Mouse (Mus musculus): ENCODE data around the gene Nos3. TPM values are rescaled to one million over a fixed set of nuclear protein-coding genes. Genes with fewer than 3 reads are reported as not detected.
A peak's percentile ranks its signal among the peaks of the same experiment; 100 is the strongest.

Gene Nos3
- polyA plus RNA-seq, 1 experiment, result 0.02 TPM

DNA sequence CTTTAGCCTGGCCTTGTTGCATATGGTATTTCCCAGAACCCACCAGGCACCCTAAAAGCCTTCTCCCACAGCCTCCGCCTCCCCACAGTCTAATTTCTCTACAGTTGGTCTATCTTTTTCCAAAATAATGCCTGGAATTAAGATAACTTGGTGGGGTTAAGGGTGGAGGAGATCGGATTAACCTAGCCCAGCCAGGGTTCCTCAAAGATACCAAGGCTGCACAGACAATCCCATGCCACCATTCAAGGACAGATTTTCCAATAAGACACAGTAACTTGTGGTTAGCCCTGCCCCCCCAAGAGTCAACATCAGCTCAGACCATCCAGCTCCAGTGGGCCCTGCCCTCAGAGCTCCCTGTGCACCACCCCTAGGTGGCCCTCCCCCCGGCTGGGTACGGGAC is 15.9 kb downstream of the Nos3 start:
- no peak for TF ChIP-seq GATA1 (IDR thresholded peaks at IDR 0.05; ENCODE audit: low read length)
- no peak for TF ChIP-seq TAL1 (IDR thresholded peaks at IDR 0.05; ENCODE audit: low read length)
- no peaks in the 10 kb centered on the region for H3K9me3 ChIP-seq (ENCODE audit: control insufficient read depth, low read length)
- H3K4me1 ChIP-seq (ENCODE audit: control insufficient read depth), result peaks cover 28% of the 10 kb centered on the region
- no peaks in the 10 kb centered on the region for H3K36me3 ChIP-seq (ENCODE audit: control insufficient read depth)
- no peak overlapping the region for H3K4me3 ChIP-seq (replicated peaks)
- peaks cover 5% of the 10 kb centered on the region for H3K27me3 ChIP-seq (ENCODE audit: control insufficient read depth)

DNA sequence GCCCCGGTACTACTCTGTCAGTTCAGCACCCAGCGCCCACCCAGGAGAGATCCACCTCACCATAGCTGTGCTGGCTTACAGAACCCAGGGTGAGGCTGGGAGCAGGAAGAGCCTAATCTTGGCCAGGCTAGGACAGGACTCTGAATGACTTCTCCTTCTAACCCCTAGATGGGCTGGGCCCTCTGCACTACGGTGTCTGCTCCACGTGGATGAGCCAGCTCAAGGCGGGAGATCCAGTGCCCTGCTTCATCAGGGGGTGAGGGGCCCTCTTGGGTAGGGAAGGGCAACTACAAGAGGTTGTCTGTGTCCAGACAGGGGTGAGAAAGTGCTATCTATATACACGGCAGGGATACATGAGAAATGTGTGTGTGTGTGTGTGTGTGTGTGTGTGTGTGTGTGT is 16.9 kb downstream of the Nos3 start:
- H3K36me3 ChIP-seq (ENCODE audit: control insufficient read depth), result no peaks in the 10 kb centered on the region
- H3K9me3 ChIP-seq (ENCODE audit: control insufficient read depth, low read length), result no peaks in the 10 kb centered on the region
- peaks cover 28% of the 10 kb centered on the region for H3K4me1 ChIP-seq (ENCODE audit: control insufficient read depth)
- peaks cover 15% of the 10 kb centered on the region for H3K27me3 ChIP-seq (ENCODE audit: control insufficient read depth)
- TF ChIP-seq GATA1 (IDR thresholded peaks at IDR 0.05; ENCODE audit: low read length), result no peak
- TF ChIP-seq TAL1 (IDR thresholded peaks at IDR 0.05; ENCODE audit: low read length), result no peak
- H3K4me3 ChIP-seq (replicated peaks), result no peak overlapping the region

DNA sequence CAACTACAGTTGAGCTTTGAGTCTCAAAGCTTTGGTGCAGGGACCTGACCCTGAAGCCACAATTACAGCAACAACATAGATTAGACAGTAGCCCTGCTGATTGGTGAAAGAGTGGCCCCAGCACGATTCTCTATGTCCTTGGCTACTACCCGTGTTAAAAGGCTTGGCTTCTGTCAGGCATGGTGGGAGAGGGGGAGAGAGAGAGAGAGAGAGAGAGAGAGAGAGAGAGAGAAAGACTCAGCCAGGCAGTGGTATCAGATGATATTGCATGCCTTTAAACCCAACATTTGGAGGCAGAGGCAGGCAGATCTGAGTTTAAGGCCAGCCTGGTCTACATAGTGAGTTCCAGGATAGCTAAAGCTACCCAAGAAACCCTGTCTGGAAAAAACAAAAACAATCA is 17.4 kb downstream of the Nos3 start:
- H3K36me3 ChIP-seq (ENCODE audit: control insufficient read depth), result no peaks in the 10 kb centered on the region
- peaks cover 28% of the 10 kb centered on the region for H3K4me1 ChIP-seq (ENCODE audit: control insufficient read depth)

DNA sequence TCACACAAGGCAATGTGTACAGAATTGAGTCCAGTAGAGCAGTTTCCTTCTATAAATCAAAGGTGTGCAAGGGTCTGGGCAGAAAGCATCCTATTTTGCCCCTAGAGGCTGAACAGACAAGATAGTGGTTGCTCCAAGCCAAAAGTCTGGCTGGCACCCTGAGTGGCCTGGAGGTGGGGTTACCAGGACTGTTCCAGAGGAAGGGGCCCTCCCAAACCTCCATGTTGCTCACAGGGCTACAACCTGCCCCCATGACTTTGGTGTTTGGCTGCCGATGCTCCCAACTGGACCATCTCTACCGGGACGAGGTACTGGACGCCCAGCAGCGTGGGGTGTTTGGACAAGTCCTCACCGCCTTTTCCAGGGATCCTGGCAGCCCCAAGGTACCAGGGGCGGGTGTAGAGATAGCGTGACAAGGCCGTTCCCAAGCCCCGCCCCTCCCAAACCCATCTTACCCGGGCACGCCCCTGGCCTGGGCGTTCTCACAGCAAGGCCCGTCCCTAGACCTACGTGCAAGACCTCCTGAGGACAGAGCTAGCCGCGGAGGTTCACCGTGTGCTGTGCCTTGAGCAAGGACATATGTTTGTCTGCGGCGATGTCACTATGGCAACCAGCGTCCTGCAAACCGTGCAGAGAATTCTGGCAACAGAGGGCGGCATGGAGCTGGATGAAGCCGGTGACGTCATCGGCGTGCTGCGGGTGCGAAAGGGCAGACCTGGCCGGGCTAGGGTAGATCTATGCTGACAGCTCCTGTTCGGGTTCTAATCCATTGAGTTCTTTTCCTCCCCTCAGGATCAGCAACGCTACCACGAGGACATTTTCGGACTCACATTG is 18.6 kb downstream of the Nos3 start:
- peaks cover 32% of the 10 kb centered on the region for H3K27me3 ChIP-seq (ENCODE audit: control insufficient read depth)
- peaks cover 39% of the 10 kb centered on the region for H3K4me1 ChIP-seq (ENCODE audit: control insufficient read depth)
- no peaks in the 10 kb centered on the region for H3K36me3 ChIP-seq (ENCODE audit: control insufficient read depth)
- no peaks in the 10 kb centered on the region for H3K9me3 ChIP-seq (ENCODE audit: control insufficient read depth, low read length)
- TF ChIP-seq GATA1 (IDR thresholded peaks at IDR 0.05; ENCODE audit: low read length), result no peak
- TF ChIP-seq TAL1 (IDR thresholded peaks at IDR 0.05; ENCODE audit: low read length), result no peak
- peak overlapping the region; percentile 66 for H3K4me3 ChIP-seq (replicated peaks)

More for the DNA sequence above, 17.4 kb downstream of the Nos3 start:
- Histone ChIP-seq H3K4me3 (replicated peaks) (no peak overlapping the region), H3K9me3 (ENCODE audit: control insufficient read depth, low read length) (no peaks in the 10 kb centered on the region), H3K27me3 (ENCODE audit: control insufficient read depth) (peaks cover 20% of the 10 kb centered on the region)
- TF ChIP-seq GATA1 (IDR thresholded peaks at IDR 0.05; ENCODE audit: low read length), result no peak

DNA sequence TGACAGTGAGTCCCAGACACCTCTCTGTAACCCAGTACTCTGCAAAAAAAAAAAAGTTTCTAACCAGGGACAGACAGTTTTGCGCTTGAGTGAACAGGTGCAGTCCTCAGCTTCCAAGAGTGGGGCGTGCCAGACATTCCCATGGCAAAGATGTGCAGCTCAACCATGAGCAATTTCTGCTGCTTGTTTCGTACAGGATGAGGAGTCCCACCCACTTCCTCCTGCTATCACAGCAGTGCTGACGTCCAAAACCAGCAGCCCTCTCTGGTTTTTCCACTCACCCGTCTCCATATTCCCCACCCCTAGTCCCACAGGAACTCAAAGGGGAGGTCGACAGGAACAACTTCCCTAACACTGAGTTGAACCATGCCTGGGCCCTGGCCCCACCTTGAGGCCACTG is 19.8 kb downstream of the Nos3 start:
- Histone ChIP-seq H3K4me1 (ENCODE audit: control insufficient read depth) (peaks cover 45% of the 10 kb centered on the region), H3K36me3 (ENCODE audit: control insufficient read depth) (no peaks in the 10 kb centered on the region), H3K27me3 (ENCODE audit: control insufficient read depth) (peaks cover 42% of the 10 kb centered on the region), H3K9me3 (ENCODE audit: control insufficient read depth, low read length) (no peaks in the 10 kb centered on the region), H3K4me3 (replicated peaks) (no peak overlapping the region)
- TF ChIP-seq TAL1 (IDR thresholded peaks at IDR 0.05; ENCODE audit: low read length) (no peak), GATA1 (IDR thresholded peaks at IDR 0.05; ENCODE audit: low read length) (no peak)

DNA sequence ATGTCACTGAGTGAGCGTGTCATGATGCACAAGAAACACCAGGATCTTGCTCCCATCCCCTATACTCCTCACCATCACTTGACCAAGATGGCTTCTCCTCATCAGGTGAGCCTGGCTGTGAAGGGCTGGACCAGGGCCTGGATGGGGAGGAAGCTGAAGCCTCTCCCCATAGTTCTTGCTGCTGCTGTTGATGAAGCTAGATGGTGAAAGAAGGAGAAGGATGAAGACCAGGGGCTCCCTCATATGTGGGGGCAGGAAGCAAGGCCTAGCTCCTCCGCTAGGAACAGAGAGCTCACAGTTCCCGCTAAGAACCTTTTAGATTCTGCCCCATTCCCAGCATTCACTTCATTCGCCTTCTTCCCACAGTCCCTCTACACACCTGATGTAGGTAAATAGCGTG is 20.8 kb downstream of the Nos3 start:
- TF ChIP-seq TAL1 (IDR thresholded peaks at IDR 0.05; ENCODE audit: low read length), result no peak
- TF ChIP-seq GATA1 (IDR thresholded peaks at IDR 0.05; ENCODE audit: low read length), result no peak
- Histone ChIP-seq H3K4me1 (ENCODE audit: control insufficient read depth) (peaks cover 48% of the 10 kb centered on the region), H3K9me3 (ENCODE audit: control insufficient read depth, low read length) (no peaks in the 10 kb centered on the region), H3K36me3 (ENCODE audit: control insufficient read depth) (no peaks in the 10 kb centered on the region), H3K27me3 (ENCODE audit: control insufficient read depth) (peaks cover 44% of the 10 kb centered on the region), H3K4me3 (replicated peaks) (no peak overlapping the region)

DNA sequence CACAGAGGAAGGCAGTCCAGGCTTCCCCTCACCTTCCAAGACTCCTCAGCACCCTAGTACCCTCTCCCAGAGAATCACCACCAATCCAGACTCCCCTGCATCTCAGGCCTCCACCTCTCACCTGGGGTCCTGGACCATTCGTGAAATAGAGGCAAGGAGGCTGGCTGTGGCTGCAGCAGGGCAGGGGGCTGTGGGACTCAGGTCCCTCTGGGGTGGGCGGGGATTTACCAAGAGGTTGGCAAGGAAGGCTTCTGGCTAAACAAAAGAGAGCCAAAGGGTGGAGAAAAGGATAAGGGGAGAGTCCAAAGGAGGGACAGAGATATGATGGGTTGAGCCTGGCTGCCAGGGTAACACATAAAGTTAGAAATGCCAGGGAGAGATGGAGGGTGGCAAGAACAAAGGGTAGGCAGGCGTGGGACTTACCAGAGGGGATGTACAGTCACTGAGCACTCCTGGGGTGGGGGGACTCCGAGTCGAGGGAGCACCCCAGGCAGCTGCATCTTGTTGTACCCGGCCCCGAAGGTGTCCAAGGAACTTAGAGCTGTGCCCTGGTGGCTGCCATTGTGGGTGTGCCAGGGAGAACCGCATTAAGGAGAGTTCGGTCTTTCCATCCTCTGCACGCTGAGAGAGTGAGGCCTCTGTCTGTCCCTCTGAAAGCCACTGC is 21.4 kb downstream of the Nos3 start:
- Histone ChIP-seq H3K36me3 (ENCODE audit: control insufficient read depth) (no peaks in the 10 kb centered on the region), H3K4me3 (replicated peaks) (no peak overlapping the region), H3K4me1 (ENCODE audit: control insufficient read depth) (peaks cover 48% of the 10 kb centered on the region)

DNA sequence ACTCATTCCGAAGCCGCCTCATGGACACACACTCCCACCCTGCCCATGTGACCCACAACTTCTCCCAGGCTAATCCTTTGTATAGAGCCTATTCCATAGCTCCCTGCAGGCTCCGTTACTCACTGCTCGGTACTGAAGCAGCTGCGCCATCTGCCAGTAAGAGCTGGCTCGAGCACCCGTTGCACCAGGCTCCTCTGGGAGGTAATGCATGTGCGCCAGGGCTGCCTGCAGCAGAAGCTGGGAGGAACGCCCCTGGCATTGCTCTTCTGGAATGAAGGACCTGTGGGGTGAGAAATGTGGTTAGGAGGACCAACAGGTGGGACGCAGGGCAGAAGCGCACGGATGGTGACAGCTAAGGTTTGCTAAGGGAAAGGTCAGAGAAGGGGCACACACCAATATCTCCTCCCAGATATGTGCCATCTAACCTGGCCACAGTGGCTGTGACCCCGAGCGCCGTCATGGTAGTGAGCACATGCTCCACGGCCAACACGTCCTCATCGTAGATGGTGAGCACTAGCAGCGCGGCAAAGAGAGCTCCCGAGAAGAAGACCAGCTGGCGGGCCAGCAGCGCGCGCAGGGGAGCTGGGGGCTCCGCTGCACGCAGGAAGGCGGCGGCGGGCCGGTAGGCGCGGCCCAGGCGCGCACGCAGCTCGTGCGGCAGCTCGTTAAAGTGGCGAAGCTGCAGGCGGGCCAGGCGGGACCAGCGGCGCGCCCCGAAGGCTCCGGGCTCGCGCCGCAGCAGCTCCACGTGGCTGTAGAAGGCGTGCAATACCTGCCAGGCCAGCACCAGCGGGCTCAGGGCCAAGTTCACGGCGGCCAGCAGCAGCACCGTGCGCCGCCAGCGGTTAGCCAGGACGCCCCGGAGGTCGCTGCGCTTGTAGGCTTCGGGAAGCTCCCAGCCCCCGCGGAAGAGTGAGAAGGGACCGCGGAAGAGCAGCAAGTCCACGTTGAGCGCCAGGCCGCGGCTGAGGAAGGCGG is 22.9 kb downstream of the Nos3 start:
- H3K36me3 ChIP-seq (ENCODE audit: control insufficient read depth), result no peaks in the 10 kb centered on the region
- TF ChIP-seq GATA1 (IDR thresholded peaks at IDR 0.05; ENCODE audit: low read length) (no peak), TAL1 (IDR thresholded peaks at IDR 0.05; ENCODE audit: low read length) (no peak)
- peaks cover 44% of the 10 kb centered on the region for H3K27me3 ChIP-seq (ENCODE audit: control insufficient read depth)

More for the DNA sequence above, 21.4 kb downstream of the Nos3 start:
- peaks cover 44% of the 10 kb centered on the region for H3K27me3 ChIP-seq (ENCODE audit: control insufficient read depth)
- H3K9me3 ChIP-seq (ENCODE audit: control insufficient read depth, low read length), result no peaks in the 10 kb centered on the region
- TF ChIP-seq TAL1 (IDR thresholded peaks at IDR 0.05; ENCODE audit: low read length) (no peak), GATA1 (IDR thresholded peaks at IDR 0.05; ENCODE audit: low read length) (no peak)

More for the DNA sequence above, 22.9 kb downstream of the Nos3 start:
- Histone ChIP-seq H3K4me3 (replicated peaks) (peak overlapping the region; percentile 44), H3K4me1 (ENCODE audit: control insufficient read depth) (peaks cover 46% of the 10 kb centered on the region), H3K9me3 (ENCODE audit: control insufficient read depth, low read length) (no peaks in the 10 kb centered on the region)

Data from erythroblast, embryonic 14.5 days (primary cell).